9 mouse cellular contexts compared by ENCODE assay signal in genomic region chr2:31449441-31449815, GRCm38 (mm10). TPM values are rescaled to one million over a fixed set of nuclear protein-coding genes. Genes with fewer than 3 reads are reported as not detected.
DNase-seq lines count a peak whose midpoint lies in the region; ATAC-seq and TF ChIP-seq lines count a peak whose summit lies in the region.
"Had no signal": no experiment of that assay in that cellular context is flagged by ENCODE, and none has a peak within 500 bp of the region (broad histone marks: within the 10 kb centered on the region; RNA-seq: fewer than 3 reads in every experiment).

No protein-coding gene starts in this region.

- H3K9ac ChIP-seq in kidney, embryonic 16.5 days (replicated peaks; ENCODE audit: low read length): no peak overlapping the region
- H3K9ac ChIP-seq in heart, embryonic 15.5 days: no peak overlapping the region
- no peak overlapping the region for H3K9ac ChIP-seq in neural tube, embryonic 14.5 days (replicated peaks; ENCODE audit: low read depth, low read length)
- no peak overlapping the region for H3K9ac ChIP-seq in liver, postnatal 0 days (replicated peaks)

- 54% methylated on average over 4 of the region's 4 CpGs for WGBS in kidney, embryonic 16.5 days
- WGBS in heart, embryonic 15.5 days: 29% methylated on average over 4 of the region's 4 CpGs
- 16% methylated on average over 4 of the region's 4 CpGs for WGBS in neural tube, embryonic 14.5 days
- 56% methylated on average over 4 of the region's 4 CpGs for WGBS in liver, postnatal 0 days (ENCODE audit: insufficient replicate concordance)

- H3K36me3 ChIP-seq in kidney, embryonic 16.5 days (ENCODE audit: insufficient read depth, low read length): no peaks in the 10 kb centered on the region
- H3K36me3 ChIP-seq in heart, embryonic 15.5 days: no peaks in the 10 kb centered on the region
- H3K36me3 ChIP-seq in neural tube, embryonic 14.5 days (ENCODE audit: control insufficient read depth, insufficient read depth, low read length): no peaks in the 10 kb centered on the region
- no peaks in the 10 kb centered on the region for H3K36me3 ChIP-seq in liver, postnatal 0 days (replicated peaks; ENCODE audit: insufficient read depth, low read length)

- peak overlapping the region; percentile 46; the same call in 1 of the 2 replicates for H3K27ac ChIP-seq in kidney, embryonic 16.5 days (ENCODE audit: low read length)
- peak overlapping the region; percentile 72 for H3K27ac ChIP-seq in heart, embryonic 15.5 days
- H3K27ac ChIP-seq in neural tube, embryonic 14.5 days (ENCODE audit: low read depth, low read length): peak overlapping the region; percentile 55; the same call in 1 of the 2 replicates
- no peak overlapping the region for H3K27ac ChIP-seq in liver, postnatal 0 days (ENCODE audit: low read depth)
- H3K27ac ChIP-seq: heart, adult 2 months had no signal

- no peaks in the 10 kb centered on the region for H3K27me3 ChIP-seq in kidney, embryonic 16.5 days (ENCODE audit: insufficient read depth, low read length)
- H3K27me3 ChIP-seq in heart, embryonic 15.5 days: no peaks in the 10 kb centered on the region
- H3K27me3 ChIP-seq in neural tube, embryonic 14.5 days (ENCODE audit: control insufficient read depth, insufficient read depth, low read length): no peaks in the 10 kb centered on the region
- no peaks in the 10 kb centered on the region for H3K27me3 ChIP-seq in liver, postnatal 0 days (ENCODE audit: insufficient read depth, low read length)

- H3K9me3 ChIP-seq in kidney, embryonic 16.5 days (ENCODE audit: low read length): no peaks in the 10 kb centered on the region
- H3K9me3 ChIP-seq in heart, embryonic 15.5 days (replicated peaks): no peaks in the 10 kb centered on the region
- H3K9me3 ChIP-seq in neural tube, embryonic 14.5 days (ENCODE audit: control insufficient read depth, low read length): no peaks in the 10 kb centered on the region
- H3K9me3 ChIP-seq in liver, postnatal 0 days (ENCODE audit: low read length): no peaks in the 10 kb centered on the region

- no peak overlapping the region for H3K4me2 ChIP-seq in kidney, embryonic 16.5 days (replicated peaks; ENCODE audit: low read depth, low read length)
- no peak overlapping the region for H3K4me2 ChIP-seq in heart, embryonic 15.5 days
- no peak overlapping the region for H3K4me2 ChIP-seq in neural tube, embryonic 14.5 days (ENCODE audit: low read depth, low read length)
- no peak overlapping the region for H3K4me2 ChIP-seq in liver, postnatal 0 days (ENCODE audit: low read depth, low read length)

- TF ChIP-seq CTCF in liver, postnatal 0 days (IDR thresholded peaks at IDR 0.05; ENCODE audit: low read depth): no peak

- peaks cover 10% of the 10 kb centered on the region; the same call in 1 of the 2 replicates for H3K4me1 ChIP-seq in kidney, embryonic 16.5 days (ENCODE audit: insufficient read depth, low read length)
- peaks cover 45% of the 10 kb centered on the region for H3K4me1 ChIP-seq in heart, embryonic 15.5 days (replicated peaks)
- peaks cover 15% of the 10 kb centered on the region for H3K4me1 ChIP-seq in neural tube, embryonic 14.5 days (ENCODE audit: control insufficient read depth, insufficient read depth, low read length)
- peaks cover 32% of the 10 kb centered on the region for H3K4me1 ChIP-seq in liver, postnatal 0 days (ENCODE audit: insufficient read depth)

- DNase-seq in kidney, postnatal 36 days: no peak
- peak; percentile 55 to 73 for DNase-seq in adrenal gland, postnatal 36 days
- peak; percentile 18 to 76 for DNase-seq in left cerebral cortex, adult 8-10 months (ENCODE audit: low spot score in 2 of 2)
- DNase-seq in urinary bladder, postnatal 36 days (ENCODE audit: low spot score in 2 of 2): no peak
- no peak for DNase-seq in liver, postnatal 0 days

- no peak overlapping the region for H3K4me3 ChIP-seq in kidney, embryonic 16.5 days (ENCODE audit: low read length)
- no peak overlapping the region for H3K4me3 ChIP-seq in heart, embryonic 15.5 days
- H3K4me3 ChIP-seq in neural tube, embryonic 14.5 days (ENCODE audit: low read depth, low read length): no peak overlapping the region
- no peak overlapping the region for H3K4me3 ChIP-seq in liver, postnatal 0 days (ENCODE audit: low read depth, low read length)
- H3K4me3 ChIP-seq: heart, adult 2 months had no signal

- no peak for ATAC-seq in kidney, embryonic 16.5 days (ENCODE audit: low FRiP score, low TSS enrichment)
- peak; percentile 67 for ATAC-seq in heart, embryonic 15.5 days (replicated peaks; ENCODE audit: insufficient number of reproducible peaks, insufficient read depth, low FRiP score, low read depth)
- ATAC-seq in neural tube, embryonic 14.5 days (ENCODE audit: low read depth): peak; percentile 91
- ATAC-seq in liver, postnatal 0 days: no peak

- no peak for TF ChIP-seq EP300 in liver, postnatal 0 days (IDR thresholded peaks at IDR 0.05; ENCODE audit: low read depth)

RNA-seq across cellular contexts. Expression of gene Ass1, which starts 20.6 kb away (rescaled TPM):
- 130 and 164 TPM in 2 replicates for polyA plus RNA-seq in kidney, embryonic 16.5 days (2015; fragmentation: Nextera tagmentation; extraction: Ambion mirVana)
- total RNA-seq in adrenal gland, postnatal 36 days (2021): 10 to 100 TPM; 22.6 to 37.2 TPM
- 7.7 and 15.5 TPM in 2 replicates for polyA plus RNA-seq in heart, embryonic 15.5 days (2015; fragmentation: Nextera tagmentation; extraction: Ambion mirVana)
- 10 to 100 TPM; 53.8 to 61.2 (median 56.4) TPM for total RNA-seq in left cerebral cortex, adult 8-10 months (2022)
- polyA plus RNA-seq in neural tube, embryonic 14.5 days (2014; fragmentation: Nextera tagmentation; extraction: Ambion mirVana): 6.8 and 7.3 TPM in 2 replicates
- 853 and 957 TPM in 2 replicates for polyA plus RNA-seq in liver, postnatal 0 days (2015; fragmentation: Nextera tagmentation; extraction: Ambion mirVana)

Comparison
In these comparisons a context has a peak if more than half of its experiments do, and no peak if none do; other contexts are left out.
1. ATAC-seq: peak in heart, embryonic 15.5 days (single experiment) and neural tube, embryonic 14.5 days (single experiment); none in kidney, embryonic 16.5 days (single experiment) and liver, postnatal 0 days (single experiment).
2. DNase-seq: peak in adrenal gland, postnatal 36 days (2 of 2) and left cerebral cortex, adult 8-10 months (2 of 2); none in kidney, postnatal 36 days (0 of 2), urinary bladder, postnatal 36 days (0 of 2) and liver, postnatal 0 days (single experiment).